Mouse (Mus musculus) adrenal gland, adult 10 weeks (tissue): Measurements from ENCODE around the gene Minos1. TPM values are rescaled to one million over a fixed set of nuclear protein-coding genes. Genes with fewer than 3 reads are reported as not detected.

Experiments used
- polyA plus RNA-seq: library from polyadenylated mRNA; stranded (reverse); fragments of 350-450 nt; fragmentation: Illumina TruSeq; extraction: RNeasy Lipid Tissue Mini Kit (QIAGEN cat#74804); gene quantifications from one replicate; pipeline ENCODE4 v1.2.3, GENCODE M21; 2014; ENCODE audit warnings: low read depth, low replicate concordance

The Minos1 gene
- 351 TPM for polyA plus RNA-seq

GRCm38 (mm10) chr4:139130701-139131549, at the start of gene Minos1:
TSS of gene Minos1 (minus strand) at chr4:139131113.

GRCm38 (mm10) chr4:139092356-139093195, 38.3 kb downstream of the Minos1 start, which contains the start of gene Nbl1:
TSS of gene Nbl1 (minus strand) at chr4:139092993.

GRCm38 (mm10) chr4:139075041-139075711, 55.7 kb downstream of the Minos1 start, which contains the start of gene Htr6:
TSS of gene Htr6 (minus strand) at chr4:139075570.

Other genes with a start within 250 kb of the Minos1 start
- 2.0 TPM for gene Otud3, start 217.2 kb downstream of the Minos1 start, polyA plus RNA-seq
- not detected for gene Rnf186, start 164.0 kb downstream of the Minos1 start, polyA plus RNA-seq
- 3.0 TPM for gene Tmco4, start 158.2 kb downstream of the Minos1 start, polyA plus RNA-seq
- not detected for gene Htr6, start 55.5 kb downstream of the Minos1 start, polyA plus RNA-seq
- gene Nbl1, start 38.1 kb downstream of the Minos1 start, polyA plus RNA-seq = 3.0 TPM
- 66.3 TPM for gene Capzb, start 61.8 kb upstream of the Minos1 start, polyA plus RNA-seq
- 0.93 TPM for gene Pqlc2, start 179.6 kb upstream of the Minos1 start, polyA plus RNA-seq
- gene Akr7a5, start 179.6 kb upstream of the Minos1 start, polyA plus RNA-seq = 0.99 TPM
- gene Mrto4, start 221.5 kb upstream of the Minos1 start, polyA plus RNA-seq = 17.3 TPM
- 7.9 TPM for gene Emc1, start 221.5 kb upstream of the Minos1 start, polyA plus RNA-seq
- 8.5 TPM for gene Ubr4, start 221.5 kb upstream of the Minos1 start, polyA plus RNA-seq